Mouse (Mus musculus): ENCODE data around the gene Fcgrt. TPM values are rescaled to one million over a fixed set of nuclear protein-coding genes. Genes with fewer than 3 reads are reported as not detected.
A peak's percentile ranks its signal among the peaks of the same experiment; 100 is the strongest.
"Not testable (repeated sequence)": the region's sequence is repeated elsewhere in the genome, so short reads cannot be mapped to it uniquely, and the experiment has no call there.

Gene Fcgrt
- polyA plus RNA-seq, 1 experiment = 244 TPM

- H3K27me3 ChIP-seq (replicated peaks; ENCODE audit: control insufficient read depth, insufficient read depth, low read length) = no peaks in the 10 kb centered on the region
- 0 out of 2 replicates have a peak, but pooled peaks have one; percentile 37 for TF ChIP-seq CTCF (conservative IDR thresholded peaks at IDR 0.05; ENCODE audit: insufficient read depth, insufficient read length, low read depth, low read length)
- no peak for TF ChIP-seq POLR2A (IDR thresholded peaks at IDR 0.05; ENCODE audit: low read depth, low read length)
- no peak overlapping the region for H3K27ac ChIP-seq (ENCODE audit: insufficient read depth, low read depth, low read length)
- WGBS = 88% methylated on average over 8 of the region's 8 CpGs
- H3K4me1 ChIP-seq (ENCODE audit: control insufficient read depth, insufficient read depth, low read length) = peaks cover 23% of the 10 kb centered on the region
- H3K36me3 ChIP-seq (ENCODE audit: control insufficient read depth, insufficient read depth, low read length) = no peaks in the 10 kb centered on the region
- DNase-seq = no peak
- no peak overlapping the region for H3K4me3 ChIP-seq (ENCODE audit: insufficient read depth, low read depth, low read length)
Measured at GRCm38 (mm10) chr7:45098541-45099240, 5.0 kb downstream of the Fcgrt start.

GRCm38 (mm10) chr7:45097479-45097878 lies 6.2 kb downstream of the Fcgrt start:
- Histone ChIP-seq H3K4me1 (ENCODE audit: control insufficient read depth, insufficient read depth, low read length) (peaks cover 17% of the 10 kb centered on the region), H3K27ac (ENCODE audit: insufficient read depth, low read depth, low read length) (peak overlapping the region; percentile 56), H3K36me3 (ENCODE audit: control insufficient read depth, insufficient read depth, low read length) (no peaks in the 10 kb centered on the region), H3K27me3 (replicated peaks; ENCODE audit: control insufficient read depth, insufficient read depth, low read length) (no peaks in the 10 kb centered on the region), H3K4me3 (ENCODE audit: insufficient read depth, low read depth, low read length) (no peak overlapping the region)
- TF ChIP-seq POLR2A (IDR thresholded peaks at IDR 0.05; ENCODE audit: low read depth, low read length) = no peak
- no peak for TF ChIP-seq CTCF (conservative IDR thresholded peaks at IDR 0.05; ENCODE audit: insufficient read depth, insufficient read length, low read depth, low read length)
- WGBS = 25% methylated on average over 6 of the region's 6 CpGs
- DNase-seq = peak; percentile 61

- 96% methylated on average over 14 of the region's 14 CpGs for WGBS
- not testable (repeated sequence) for H3K4me3 ChIP-seq (ENCODE audit: insufficient read depth, low read depth, low read length); H3K27ac ChIP-seq (ENCODE audit: insufficient read depth, low read depth, low read length); DNase-seq; H3K27me3 ChIP-seq (replicated peaks; ENCODE audit: control insufficient read depth, insufficient read depth, low read length); H3K36me3 ChIP-seq (ENCODE audit: control insufficient read depth, insufficient read depth, low read length); H3K4me1 ChIP-seq (ENCODE audit: control insufficient read depth, insufficient read depth, low read length)
Measured at GRCm38 (mm10) chr7:45095965-45096364, 7.7 kb downstream of the Fcgrt start.

- Histone ChIP-seq H3K4me1 (ENCODE audit: control insufficient read depth, insufficient read depth, low read length) (peaks cover 9% of the 10 kb centered on the region; the same call in 1 of the 2 replicates), H3K27ac (ENCODE audit: insufficient read depth, low read depth, low read length) (no peak overlapping the region), H3K4me3 (ENCODE audit: insufficient read depth, low read depth, low read length) (no peak overlapping the region), H3K36me3 (ENCODE audit: control insufficient read depth, insufficient read depth, low read length) (no peaks in the 10 kb centered on the region), H3K27me3 (replicated peaks; ENCODE audit: control insufficient read depth, insufficient read depth, low read length) (no peaks in the 10 kb centered on the region)
- TF ChIP-seq CTCF (conservative IDR thresholded peaks at IDR 0.05; ENCODE audit: insufficient read depth, insufficient read length, low read depth, low read length) (no peak), POLR2A (IDR thresholded peaks at IDR 0.05; ENCODE audit: low read depth, low read length) (no peak)
- DNase-seq = no peak
- WGBS = 71% methylated on average over 6 of the region's 6 CpGs
Measured at GRCm38 (mm10) chr7:45095367-45095766, 8.3 kb downstream of the Fcgrt start.

- Histone ChIP-seq H3K27ac (ENCODE audit: insufficient read depth, low read depth, low read length) (no peak overlapping the region), H3K36me3 (ENCODE audit: control insufficient read depth, insufficient read depth, low read length) (no peaks in the 10 kb centered on the region), H3K4me1 (ENCODE audit: control insufficient read depth, insufficient read depth, low read length) (peaks cover 9% of the 10 kb centered on the region; the same call in 1 of the 2 replicates), H3K4me3 (ENCODE audit: insufficient read depth, low read depth, low read length) (no peak overlapping the region), H3K27me3 (replicated peaks; ENCODE audit: control insufficient read depth, insufficient read depth, low read length) (no peaks in the 10 kb centered on the region)
- 48% methylated on average over 7 of the region's 7 CpGs for WGBS
- TF ChIP-seq CTCF (conservative IDR thresholded peaks at IDR 0.05; ENCODE audit: insufficient read depth, insufficient read length, low read depth, low read length) (no peak), POLR2A (IDR thresholded peaks at IDR 0.05; ENCODE audit: low read depth, low read length) (no peak)
- peak; percentile 33 for DNase-seq
Measured at GRCm38 (mm10) chr7:45094121-45094520, 9.5 kb downstream of the Fcgrt start.

GRCm38 (mm10) chr7:45093516-45093905 lies 10.1 kb downstream of the Fcgrt start:
- Histone ChIP-seq H3K4me1 (ENCODE audit: control insufficient read depth, insufficient read depth, low read length) (peaks cover 9% of the 10 kb centered on the region; the same call in 1 of the 2 replicates), H3K27ac (ENCODE audit: insufficient read depth, low read depth, low read length) (no peak overlapping the region), H3K27me3 (replicated peaks; ENCODE audit: control insufficient read depth, insufficient read depth, low read length) (no peaks in the 10 kb centered on the region), H3K36me3 (ENCODE audit: control insufficient read depth, insufficient read depth, low read length) (no peaks in the 10 kb centered on the region), H3K4me3 (ENCODE audit: insufficient read depth, low read depth, low read length) (no peak overlapping the region)
- 35% methylated on average over 18 of the region's 18 CpGs for WGBS
- DNase-seq = no peak
- TF ChIP-seq POLR2A (IDR thresholded peaks at IDR 0.05; ENCODE audit: low read depth, low read length) = no peak

- Histone ChIP-seq H3K36me3 (ENCODE audit: control insufficient read depth, insufficient read depth, low read length) (no peaks in the 10 kb centered on the region), H3K27me3 (replicated peaks; ENCODE audit: control insufficient read depth, insufficient read depth, low read length) (no peaks in the 10 kb centered on the region), H3K4me1 (ENCODE audit: control insufficient read depth, insufficient read depth, low read length) (peaks cover 5% of the 10 kb centered on the region; the same call in 1 of the 2 replicates), H3K4me3 (ENCODE audit: insufficient read depth, low read depth, low read length) (no peak overlapping the region), H3K27ac (ENCODE audit: insufficient read depth, low read depth, low read length) (no peak overlapping the region)
- no peak for DNase-seq
- TF ChIP-seq CTCF (conservative IDR thresholded peaks at IDR 0.05; ENCODE audit: insufficient read depth, insufficient read length, low read depth, low read length) (no peak), POLR2A (IDR thresholded peaks at IDR 0.05; ENCODE audit: low read depth, low read length) (no peak)
- WGBS = 54% methylated on average over 12 of the region's 12 CpGs
Measured at GRCm38 (mm10) chr7:45092828-45093515, 10.7 kb downstream of the Fcgrt start.

Measured in kidney, adult 2 months (tissue).